Mouse (Mus musculus) retina, postnatal 1 day (tissue): Measurements from ENCODE around the gene Siglecg.

Experiments used
- DNase-seq: peaks from one replicate; pipeline ENCODE4 v3.0.0-alpha.2; 2012

Siglecg gene

GRCm38 (mm10) chr7:43443126-43443916 is 35.3 kb downstream of the Siglecg start:
- peak; percentile 71 for DNase-seq

GRCm38 (mm10) chr7:43443917-43444293 is 35.9 kb downstream of the Siglecg start, which contains the start of the genes Etfb and Gm45233:
Gene Etfb (plus strand): TSS chr7:43444083.
Gene Gm45233 (plus strand): TSS chr7:43444128.
- DNase-seq = peak; percentile 97

GRCm38 (mm10) chr7:43447801-43448200 is 39.8 kb downstream of the Siglecg start:
- DNase-seq = no peak

- DNase-seq = no peak
Observed at GRCm38 (mm10) chr7:43448246-43448645, 40.2 kb downstream of the Siglecg start.

- DNase-seq = no peak
Observed at GRCm38 (mm10) chr7:43449811-43450210, 41.8 kb downstream of the Siglecg start.

- DNase-seq = no peak
Observed at GRCm38 (mm10) chr7:43451726-43452125, 43.7 kb downstream of the Siglecg start.

GRCm38 (mm10) chr7:43452609-43453008 is 44.6 kb downstream of the Siglecg start:
- DNase-seq = peak; percentile 21

GRCm38 (mm10) chr7:43453599-43454355 is 45.8 kb downstream of the Siglecg start:
- DNase-seq = no peak

- DNase-seq = no peak
Observed at GRCm38 (mm10) chr7:43454371-43454770, 46.4 kb downstream of the Siglecg start.

- DNase-seq = no peak
Observed at GRCm38 (mm10) chr7:43462851-43463250, 54.8 kb downstream of the Siglecg start, which contains the start of gene Vsig10l. Gene Vsig10l (plus strand): TSS chr7:43463151.

GRCm38 (mm10) chr7:43463976-43464375 is 56.0 kb downstream of the Siglecg start:
- no peak for DNase-seq

- DNase-seq = no peak
Observed at GRCm38 (mm10) chr7:43464864-43465343, 56.9 kb downstream of the Siglecg start.

GRCm38 (mm10) chr7:43465344-43466098 is 57.5 kb downstream of the Siglecg start:
- peak; percentile 95 for DNase-seq

- peak; percentile 88 for DNase-seq
Observed at GRCm38 (mm10) chr7:43466099-43466694, 58.2 kb downstream of the Siglecg start.
